Comparison of ENCODE assay signal across 8 mouse cellular contexts in the genomic region with DNA sequence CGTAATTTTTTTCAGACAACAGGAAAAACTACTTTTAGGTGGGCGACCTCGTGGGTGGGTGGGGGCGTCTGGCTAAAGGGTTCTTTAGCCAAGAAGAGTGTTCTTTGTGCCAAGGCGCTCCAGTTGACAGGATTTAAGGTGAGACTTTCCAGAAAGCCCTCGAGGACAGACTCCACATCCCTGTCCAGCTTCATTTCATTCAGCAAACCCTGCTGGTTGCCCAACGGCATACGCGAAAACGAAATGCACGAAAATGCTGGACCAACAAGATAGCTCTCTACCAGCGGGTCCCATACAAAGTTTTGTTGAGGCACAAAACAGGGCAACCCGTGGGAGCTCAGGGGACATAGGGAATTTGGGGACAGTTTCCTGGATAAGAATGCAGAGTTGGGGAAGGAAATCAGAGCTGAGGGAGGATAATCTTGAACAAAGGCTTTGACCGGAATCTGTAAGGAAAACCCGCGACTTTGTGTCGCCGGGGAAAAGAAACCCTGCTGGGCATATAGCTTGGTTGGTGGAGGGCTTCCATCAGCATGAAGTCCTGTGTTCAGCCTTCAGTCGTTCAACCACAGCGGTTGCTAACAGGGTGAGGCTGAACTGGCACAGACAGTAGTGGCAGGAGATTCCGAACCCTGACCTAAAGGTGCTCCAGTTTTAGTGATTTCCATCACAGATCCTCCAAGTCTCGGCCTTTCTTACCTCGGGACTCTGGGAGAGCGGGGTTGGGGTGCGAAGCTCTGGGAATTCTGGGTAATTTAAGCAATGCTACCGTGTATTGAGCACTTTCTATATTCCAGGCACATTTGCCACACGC. TPM values are rescaled to one million over a fixed set of nuclear protein-coding genes. Genes with fewer than 3 reads are reported as not detected.
DNase-seq lines count a peak whose midpoint lies in the region; ATAC-seq and TF ChIP-seq lines count a peak whose summit lies in the region.

No protein-coding gene starts in this region.

- peak overlapping the region; percentile 85 for H3K4me2 ChIP-seq in kidney, postnatal 0 days (ENCODE audit: low read length)
- peak overlapping the region; percentile 89 for H3K4me2 ChIP-seq in embryonic facial prominence, embryonic 12.5 days (replicated peaks)
- peak overlapping the region; percentile 85 for H3K4me2 ChIP-seq in intestine, postnatal 0 days (replicated peaks; ENCODE audit: low read depth)
- peak overlapping the region; percentile 83 for H3K4me2 ChIP-seq in neural tube, embryonic 13.5 days

- no peaks in the 10 kb centered on the region for H3K36me3 ChIP-seq in kidney, postnatal 0 days (ENCODE audit: insufficient read depth, low read length)
- no peaks in the 10 kb centered on the region for H3K36me3 ChIP-seq in embryonic facial prominence, embryonic 12.5 days
- no peaks in the 10 kb centered on the region for H3K36me3 ChIP-seq in intestine, postnatal 0 days (ENCODE audit: control insufficient read depth, insufficient read depth)
- no peaks in the 10 kb centered on the region for H3K36me3 ChIP-seq in neural tube, embryonic 13.5 days

- ATAC-seq in kidney, postnatal 0 days (replicated peaks; ENCODE audit: low FRiP score, low read depth): no peak
- ATAC-seq in embryonic facial prominence, embryonic 12.5 days (ENCODE audit: insufficient number of reproducible peaks, insufficient read depth, low FRiP score, low TSS enrichment): no peak
- ATAC-seq in intestine, postnatal 0 days: no peak
- no peak for ATAC-seq in neural tube, embryonic 13.5 days (ENCODE audit: low read depth)

- no peaks in the 10 kb centered on the region for H3K9me3 ChIP-seq in kidney, postnatal 0 days (replicated peaks; ENCODE audit: low read length)
- H3K9me3 ChIP-seq in embryonic facial prominence, embryonic 12.5 days: no peaks in the 10 kb centered on the region
- H3K9me3 ChIP-seq in intestine, postnatal 0 days (ENCODE audit: control insufficient read depth): no peaks in the 10 kb centered on the region
- no peaks in the 10 kb centered on the region for H3K9me3 ChIP-seq in neural tube, embryonic 13.5 days

- no peak overlapping the region for H3K9ac ChIP-seq in kidney, postnatal 0 days (ENCODE audit: low read depth, low read length)
- H3K9ac ChIP-seq in embryonic facial prominence, embryonic 12.5 days: peak overlapping the region; percentile 48
- no peak overlapping the region for H3K9ac ChIP-seq in intestine, postnatal 0 days (ENCODE audit: low read depth, low read length)
- H3K9ac ChIP-seq in neural tube, embryonic 13.5 days: peak overlapping the region; percentile 85

- H3K27me3 ChIP-seq in kidney, postnatal 0 days (ENCODE audit: insufficient read depth, low read length): peaks cover 26% of the 10 kb centered on the region
- H3K27me3 ChIP-seq in embryonic facial prominence, embryonic 12.5 days: peaks cover 89% of the 10 kb centered on the region
- H3K27me3 ChIP-seq in intestine, postnatal 0 days (replicated peaks; ENCODE audit: control insufficient read depth, insufficient read depth, low read length): peaks cover 63% of the 10 kb centered on the region
- peaks cover 89% of the 10 kb centered on the region for H3K27me3 ChIP-seq in neural tube, embryonic 13.5 days

- TF ChIP-seq CTCF in kidney, postnatal 0 days (IDR thresholded peaks at IDR 0.05; ENCODE audit: low read depth): no peak
- TF ChIP-seq CTCF in intestine, postnatal 0 days (IDR thresholded peaks at IDR 0.05; ENCODE audit: low read depth): no peak

- WGBS in kidney, postnatal 0 days: 16% methylated on average over 27 of the region's 27 CpGs
- WGBS in embryonic facial prominence, embryonic 12.5 days: 6% methylated on average over 27 of the region's 27 CpGs
- WGBS in intestine, postnatal 0 days: 26% methylated on average over 27 of the region's 27 CpGs
- 6% methylated on average over 27 of the region's 27 CpGs for WGBS in neural tube, embryonic 13.5 days

- peaks cover 33% of the 10 kb centered on the region for H3K4me1 ChIP-seq in kidney, postnatal 0 days (replicated peaks; ENCODE audit: insufficient read depth, low read length)
- peaks cover 49% of the 10 kb centered on the region for H3K4me1 ChIP-seq in embryonic facial prominence, embryonic 12.5 days
- H3K4me1 ChIP-seq in intestine, postnatal 0 days (replicated peaks; ENCODE audit: control insufficient read depth, insufficient read depth, low read length): no peaks in the 10 kb centered on the region
- H3K4me1 ChIP-seq in neural tube, embryonic 13.5 days (replicated peaks): peaks cover 70% of the 10 kb centered on the region

- peak; percentile 8 for DNase-seq in kidney, postnatal 0 days (ENCODE audit: low spot score)
- no peak for DNase-seq in kidney, postnatal 10 days
- no peak for DNase-seq in Muller cell, postnatal 12 days (ENCODE audit: inconsistent ontology term)
- DNase-seq in yolk sac, embryonic 10.5 days (ENCODE audit: low spot score): no peak
- DNase-seq in gastrocnemius, postnatal 10 days: no peak

- H3K27ac ChIP-seq in kidney, postnatal 0 days: no peak overlapping the region
- H3K27ac ChIP-seq in embryonic facial prominence, embryonic 12.5 days: no peak overlapping the region
- no peak overlapping the region for H3K27ac ChIP-seq in intestine, postnatal 0 days (ENCODE audit: low read depth, low read length)
- no peak overlapping the region for H3K27ac ChIP-seq in neural tube, embryonic 13.5 days (replicated peaks)

- H3K4me3 ChIP-seq in kidney, postnatal 0 days (replicated peaks; ENCODE audit: low read depth, low read length): peak overlapping the region; percentile 42
- H3K4me3 ChIP-seq in embryonic facial prominence, embryonic 12.5 days: peak overlapping the region; percentile 50
- H3K4me3 ChIP-seq in intestine, postnatal 0 days (ENCODE audit: low read depth, low read length): peak overlapping the region; percentile 50
- peak overlapping the region; percentile 57 for H3K4me3 ChIP-seq in neural tube, embryonic 13.5 days

RNA-seq across cellular contexts. Expression of gene Grrp1, which starts 3.6 kb away (rescaled TPM):
- 10.8 and 12.3 TPM in 2 replicates for polyA plus RNA-seq in kidney, postnatal 0 days (2015; fragmentation: Nextera tagmentation; extraction: Ambion mirVana)
- 6.3 and 6.4 TPM in 2 replicates for polyA plus RNA-seq in embryonic facial prominence, embryonic 12.5 days (2016; fragmentation: Nextera tagmentation; extraction: Ambion mirVana)
- 6.8 and 7.6 TPM in 2 replicates for polyA plus RNA-seq in intestine, postnatal 0 days (2015; fragmentation: Nextera tagmentation; extraction: Ambion mirVana)
- polyA plus RNA-seq in neural tube, embryonic 13.5 days (2015; fragmentation: Nextera tagmentation; extraction: Ambion mirVana): 10.4 and 11.3 TPM in 2 replicates
- 1 to 10 TPM; 5.1 to 6.0 TPM for total RNA-seq in gastrocnemius, postnatal 10 days (2021)

RNA-seq across cellular contexts. Expression of gene Gm30191, which starts 3.6 kb away (rescaled TPM):
- polyA plus RNA-seq in kidney, postnatal 0 days (2015; fragmentation: Nextera tagmentation; extraction: Ambion mirVana): not detected in 2 replicates
- polyA plus RNA-seq in embryonic facial prominence, embryonic 12.5 days (2016; fragmentation: Nextera tagmentation; extraction: Ambion mirVana): not detected in 2 replicates
- not detected in 2 replicates for polyA plus RNA-seq in intestine, postnatal 0 days (2015; fragmentation: Nextera tagmentation; extraction: Ambion mirVana)
- not detected in 2 replicates for polyA plus RNA-seq in neural tube, embryonic 13.5 days (2015; fragmentation: Nextera tagmentation; extraction: Ambion mirVana)
- not detected for total RNA-seq in gastrocnemius, postnatal 10 days (2021)

RNA-seq across cellular contexts. Expression of gene Zfp593, which starts 4.9 kb away (rescaled TPM):
- 14.0 and 16.3 TPM in 2 replicates for polyA plus RNA-seq in kidney, postnatal 0 days (2015; fragmentation: Nextera tagmentation; extraction: Ambion mirVana)
- polyA plus RNA-seq in embryonic facial prominence, embryonic 12.5 days (2016; fragmentation: Nextera tagmentation; extraction: Ambion mirVana): 19.5 and 19.8 TPM in 2 replicates
- polyA plus RNA-seq in intestine, postnatal 0 days (2015; fragmentation: Nextera tagmentation; extraction: Ambion mirVana): 9.4 and 10.5 TPM in 2 replicates
- 15.1 and 15.7 TPM in 2 replicates for polyA plus RNA-seq in neural tube, embryonic 13.5 days (2015; fragmentation: Nextera tagmentation; extraction: Ambion mirVana)
- total RNA-seq in gastrocnemius, postnatal 10 days (2021): 1 to 10 TPM; 3.4 to 4.3 TPM

RNA-seq across cellular contexts. Expression of gene E130218I03Rik, which starts 6.9 kb away (rescaled TPM):
- polyA plus RNA-seq in kidney, postnatal 0 days (2015; fragmentation: Nextera tagmentation; extraction: Ambion mirVana): 0.08 and 0.29 TPM in 2 replicates
- polyA plus RNA-seq in embryonic facial prominence, embryonic 12.5 days (2016; fragmentation: Nextera tagmentation; extraction: Ambion mirVana): 1.4 and 1.7 TPM in 2 replicates
- 0.39 and 0.46 TPM in 2 replicates for polyA plus RNA-seq in intestine, postnatal 0 days (2015; fragmentation: Nextera tagmentation; extraction: Ambion mirVana)
- polyA plus RNA-seq in neural tube, embryonic 13.5 days (2015; fragmentation: Nextera tagmentation; extraction: Ambion mirVana): 0.47 TPM in 1 of 2 replicates, not detected in the other
- total RNA-seq in gastrocnemius, postnatal 10 days (2021): not detected

RNA-seq across cellular contexts. Expression of gene Cnksr1, which starts 12.1 kb away (rescaled TPM):
- polyA plus RNA-seq in kidney, postnatal 0 days (2015; fragmentation: Nextera tagmentation; extraction: Ambion mirVana): 8.3 and 9.2 TPM in 2 replicates
- 2.1 and 2.5 TPM in 2 replicates for polyA plus RNA-seq in embryonic facial prominence, embryonic 12.5 days (2016; fragmentation: Nextera tagmentation; extraction: Ambion mirVana)
- polyA plus RNA-seq in intestine, postnatal 0 days (2015; fragmentation: Nextera tagmentation; extraction: Ambion mirVana): 13.8 and 15.5 TPM in 2 replicates
- polyA plus RNA-seq in neural tube, embryonic 13.5 days (2015; fragmentation: Nextera tagmentation; extraction: Ambion mirVana): 0.29 TPM in 1 of 2 replicates, not detected in the other
- total RNA-seq in gastrocnemius, postnatal 10 days (2021): 1 to 10 TPM; 3.3 to 5.2 TPM

Comparison
In these comparisons a context has a peak if more than half of its experiments do, and no peak if none do; other contexts are left out.
1. H3K9ac ChIP-seq: peak in embryonic facial prominence, embryonic 12.5 days (single experiment) and neural tube, embryonic 13.5 days (single experiment); none in kidney, postnatal 0 days (single experiment) and intestine, postnatal 0 days (single experiment).
2. Peak in every context shown above with its lines, with median percentiles within 50 percentile points of each other: H3K4me2 ChIP-seq and H3K4me3 ChIP-seq.